Mouse (Mus musculus): Measurements from ENCODE around the gene Glipr1l2.

GRCm38 (mm10) chr10:112110401-112110800 lies 27.2 kb downstream of the Glipr1l2 start:
- TF ChIP-seq CTCF (IDR thresholded peaks at IDR 0.05; ENCODE audit: low read depth) (no peak), EP300 (IDR thresholded peaks at IDR 0.05; ENCODE audit: low read depth) (no peak)
